Mouse (Mus musculus) hindbrain, embryonic 15.5 days (tissue): ENCODE results near the gene Cuzd1. TPM values are rescaled to one million over a fixed set of nuclear protein-coding genes. Genes with fewer than 3 reads are reported as not detected.

Experiments used
- ATAC-seq: fragments of 200-750 bp; cut with Nextera tagmentation; 2 replicates; pipeline ENCODE4 v1.8.0; 2017; ENCODE audit warnings: low read depth, moderate number of reproducible peaks, moderate TSS enrichment; ENCODE audit not compliant: low FRiP score
- H3K27ac ChIP-seq: fragments of 300-500 bp; sonication (generic); replicated peaks from 2 replicates; pipeline ENCODE4 v1.5.1; 2015; ENCODE audit warnings: mild to moderate bottlenecking, inconsistent platforms
- H3K27me3 ChIP-seq: fragments of 300-500 bp; sonication (generic); 2 replicates; pipeline ENCODE4 v1.6.1; 2015; ENCODE audit warnings: control low read depth, inconsistent platforms
- H3K36me3 ChIP-seq: fragments of 300-500 bp; sonication (generic); 2 replicates; pipeline ENCODE4 v1.6.1; 2015; ENCODE audit warnings: control low read depth, inconsistent platforms
- H3K4me1 ChIP-seq: fragments of 300-500 bp; sonication (generic); replicated peaks from 2 replicates; pipeline ENCODE4 v1.6.1; 2015; ENCODE audit warnings: control low read depth, inconsistent platforms
- H3K4me2 ChIP-seq: fragments of 300-500 bp; sonication (generic); 2 replicates; pipeline ENCODE4 v1.6.1; 2015; ENCODE audit warnings: moderate library complexity, mild to moderate bottlenecking, inconsistent platforms
- H3K4me3 ChIP-seq: fragments of 300-500 bp; sonication (generic); 2 replicates; pipeline ENCODE4 v1.5.1; 2015; ENCODE audit warnings: mild to moderate bottlenecking, inconsistent platforms
- H3K9ac ChIP-seq: fragments of 300-500 bp; sonication (generic); 2 replicates; pipeline ENCODE4 v1.6.1; 2015; ENCODE audit warnings: inconsistent platforms
- H3K9me3 ChIP-seq: fragments of 300-500 bp; sonication (generic); 2 replicates; pipeline ENCODE4 v1.6.1; 2016; ENCODE audit warnings: control low read depth, inconsistent platforms
- WGBS: fragments of 180-500 bp; shearing (Covaris S2); methylation state at CpG from one replicate; pipeline ENCODE4 v1.1.7; 2015; 5-methylcytosine and 5-hydroxymethylcytosine counted together
- polyA plus RNA-seq: library from polyadenylated mRNA; unstranded; fragments of >200 nt; fragmentation: Nextera tagmentation; extraction: Ambion mirVana; gene quantifications from 2 replicates; pipeline ENCODE4 v1.2.1, GENCODE M21; 2015

Gene Cuzd1
- polyA plus RNA-seq = not detected in 2 replicates

GRCm38 (mm10) chr7:131322192-131322591 is at the start of gene Cuzd1:
Cuzd1 (minus strand) TSS chr7:131322292.
- Histone ChIP-seq H3K4me2 (no peak within 1 kb of the TSS), H3K9ac (no peak within 1 kb of the TSS), H3K9me3 (no peaks in the 10 kb centered on the region), H3K4me1 (no peaks in the 10 kb centered on the region), H3K4me3 (no peak within 1 kb of the TSS), H3K27ac (no peak within 1 kb of the TSS), H3K27me3 (no peaks in the 10 kb centered on the region), H3K36me3 (no peaks in the 10 kb centered on the region)
- no peak for ATAC-seq
- WGBS = 84% methylated on average over 2 of the region's 2 CpGs

DNA sequence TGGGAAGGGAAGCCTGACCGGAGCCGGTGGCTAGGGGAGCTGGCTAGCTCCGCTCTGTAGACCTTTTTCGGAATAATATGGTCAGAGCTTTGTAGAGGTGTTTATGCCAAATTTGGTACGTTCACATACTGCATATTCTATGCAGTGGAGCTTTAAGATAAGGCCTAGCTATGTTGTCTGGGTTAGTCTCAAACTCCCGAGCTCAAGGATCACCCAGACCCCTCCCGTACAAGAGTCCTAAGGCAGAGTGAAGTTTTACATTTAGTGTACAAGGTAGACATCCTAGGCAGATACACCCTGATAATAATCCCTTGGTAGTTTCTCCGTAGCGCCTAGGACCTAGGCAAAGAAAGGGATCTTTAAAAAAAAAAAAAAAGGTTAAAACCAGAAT is 49.4 kb upstream of the Cuzd1 start:
- peak overlapping the region; percentile 89 for H3K4me3 ChIP-seq
- H3K9me3 ChIP-seq = no peaks in the 10 kb centered on the region
- no peaks in the 10 kb centered on the region for H3K27me3 ChIP-seq
- no peak; the same call in 1 of the 2 replicates for ATAC-seq
- peak overlapping the region; percentile 93 for H3K27ac ChIP-seq
- 8% methylated on average over 9 of the region's 9 CpGs for WGBS
- no peaks in the 10 kb centered on the region for H3K36me3 ChIP-seq
- peaks cover 9% of the 10 kb centered on the region for H3K4me1 ChIP-seq
- peak overlapping the region; percentile 96 for H3K9ac ChIP-seq
- H3K4me2 ChIP-seq = peak overlapping the region; percentile 83

- Histone ChIP-seq H3K27ac (peak within 1 kb of the TSS; percentile 93), H3K4me2 (peak within 1 kb of the TSS; percentile 83), H3K9ac (peak within 1 kb of the TSS; percentile 96), H3K9me3 (no peaks in the 10 kb centered on the region), H3K4me1 (peaks cover 9% of the 10 kb centered on the region), H3K36me3 (no peaks in the 10 kb centered on the region), H3K4me3 (peak within 1 kb of the TSS; percentile 89), H3K27me3 (no peaks in the 10 kb centered on the region)
- ATAC-seq = peak; percentile 96
- 5% methylated on average over 47 of the region's 47 CpGs for WGBS
Measured at GRCm38 (mm10) chr7:131370648-131371469, 48.8 kb upstream of the Cuzd1 start, which contains the start of gene Pstk. Pstk (plus strand) TSS chr7:131371141.

DNA sequence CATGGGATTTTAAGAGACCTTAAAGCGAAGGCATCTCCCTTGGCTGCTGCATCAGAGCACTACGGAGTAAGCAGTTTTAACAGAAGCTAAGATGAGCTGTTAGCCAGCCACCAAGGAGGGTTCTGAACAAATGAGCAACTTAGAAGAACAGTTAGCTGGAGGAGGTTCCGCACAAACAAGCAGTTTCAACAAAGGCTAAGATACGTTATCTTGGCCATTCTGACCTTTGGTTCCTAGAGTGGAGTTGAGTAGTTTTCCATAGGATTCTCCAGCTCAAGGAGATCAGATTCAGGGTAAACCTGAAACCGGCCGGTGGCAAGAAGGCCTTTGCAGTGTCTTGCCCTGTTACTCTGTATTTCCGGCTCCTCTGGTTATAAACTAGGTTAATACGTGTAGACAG is 42.0 kb upstream of the Cuzd1 start:
- Histone ChIP-seq H3K9ac (no peak overlapping the region), H3K4me1 (peaks cover 17% of the 10 kb centered on the region), H3K9me3 (no peaks in the 10 kb centered on the region), H3K27me3 (no peaks in the 10 kb centered on the region), H3K27ac (no peak overlapping the region), H3K36me3 (0 out of 2 replicates have a peak, but pooled peaks cover 2% of the 10 kb centered on the region), H3K4me2 (no peak overlapping the region), H3K4me3 (no peak overlapping the region)
- WGBS = 97% methylated on average over 8 of the region's 8 CpGs
- no peak for ATAC-seq

DNA sequence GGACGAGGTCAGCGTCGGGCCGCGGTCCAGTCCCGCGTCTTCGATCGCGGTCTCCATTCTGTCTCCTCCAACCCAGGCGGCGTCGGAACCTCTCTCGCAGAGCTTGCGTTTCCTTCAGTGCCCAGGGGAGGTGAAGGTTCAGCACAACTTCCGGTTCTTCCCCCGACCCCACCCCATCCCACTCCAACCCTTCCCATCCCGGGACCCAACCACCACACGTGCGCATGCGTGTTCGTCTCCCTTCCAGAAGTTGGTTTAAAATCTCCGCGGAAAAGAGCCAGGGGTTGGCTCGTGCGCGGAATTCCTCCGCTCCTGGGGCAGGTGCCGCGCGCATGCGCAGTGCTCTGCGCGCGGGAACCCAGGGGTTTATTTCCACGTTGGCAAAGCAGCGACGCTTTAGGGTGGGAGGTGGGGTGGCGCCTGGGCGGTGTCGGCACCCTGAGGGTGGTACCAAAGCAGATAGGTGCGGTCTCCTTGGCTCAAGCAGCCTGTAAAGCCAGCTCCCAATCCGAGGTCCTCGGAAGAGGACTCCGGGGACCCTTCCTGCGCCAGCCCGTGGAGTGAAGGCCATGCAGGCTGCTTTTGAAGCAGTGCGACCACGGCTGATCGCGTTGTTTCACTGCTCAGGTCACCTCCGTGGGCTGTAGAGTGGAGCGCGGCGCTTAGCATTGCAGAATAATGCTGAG is 40.7 kb upstream of the Cuzd1 start, which contains the start of gene 2310057M21Rik:
Gene 2310057M21Rik, minus strand, starts transcription at position 145 of the 686 bp plus-strand sequence.
- H3K36me3 ChIP-seq = peaks cover 12% of the 10 kb centered on the region
- H3K4me3 ChIP-seq = peak within 1 kb of the TSS; percentile 90
- H3K27ac ChIP-seq = peak within 1 kb of the TSS; percentile 87
- peak; percentile 98 for ATAC-seq
- under 1% methylated on average over 55 of the region's 55 CpGs for WGBS
- H3K4me1 ChIP-seq = peaks cover 17% of the 10 kb centered on the region
- H3K27me3 ChIP-seq = no peaks in the 10 kb centered on the region
- H3K4me2 ChIP-seq = peak within 1 kb of the TSS; percentile 88
- peak within 1 kb of the TSS; percentile 88 for H3K9ac ChIP-seq
- no peaks in the 10 kb centered on the region for H3K9me3 ChIP-seq

DNA sequence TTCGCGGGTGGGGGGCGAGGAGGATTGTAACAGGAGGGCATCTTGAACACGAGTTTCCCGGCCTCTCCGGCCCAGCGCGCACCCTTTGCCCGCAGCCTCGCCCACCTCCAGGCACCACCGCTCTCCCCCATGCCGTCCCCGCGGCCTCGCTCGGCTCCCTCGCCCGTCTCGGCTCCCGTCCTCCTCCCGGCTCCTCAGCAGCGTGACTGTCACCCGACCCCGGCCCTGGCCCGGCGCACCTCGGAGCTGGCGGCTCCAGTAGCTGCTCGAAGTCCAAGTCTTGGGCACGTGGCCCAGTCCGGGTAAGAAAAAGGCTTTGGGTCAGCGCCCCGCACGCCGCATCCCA is 40.1 kb upstream of the Cuzd1 start:
- WGBS = under 1% methylated on average over 35 of the region's 35 CpGs
- peak; percentile 82 for ATAC-seq
- Histone ChIP-seq H3K27me3 (no peaks in the 10 kb centered on the region), H3K27ac (peak overlapping the region; percentile 87), H3K4me1 (peaks cover 17% of the 10 kb centered on the region), H3K4me2 (peak overlapping the region; percentile 88), H3K9me3 (no peaks in the 10 kb centered on the region), H3K4me3 (peak overlapping the region; percentile 90), H3K9ac (peak overlapping the region; percentile 88), H3K36me3 (peaks cover 15% of the 10 kb centered on the region)

DNA sequence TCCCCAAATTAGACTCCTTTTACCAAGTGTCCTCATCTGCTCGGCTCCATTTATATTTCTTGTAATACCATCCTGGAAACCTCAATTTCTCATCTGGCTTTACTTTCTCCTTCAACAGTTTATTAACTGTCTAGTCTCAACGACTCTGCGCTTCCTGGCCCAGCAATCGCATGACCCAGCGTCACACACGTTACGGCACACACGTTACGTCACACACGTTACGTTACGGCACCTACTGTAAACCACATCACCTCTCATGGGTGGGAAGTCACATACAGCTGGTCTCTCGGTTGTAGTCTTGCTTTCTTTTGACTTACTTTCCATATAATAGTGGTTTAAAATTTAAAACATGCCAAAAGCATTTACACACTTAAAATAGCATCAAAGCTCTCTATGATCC is 34.0 kb upstream of the Cuzd1 start:
- H3K27me3 ChIP-seq = no peaks in the 10 kb centered on the region
- WGBS = 98% methylated on average over 13 of the region's 13 CpGs
- H3K9me3 ChIP-seq = no peaks in the 10 kb centered on the region
- H3K9ac ChIP-seq = no peak overlapping the region
- peaks cover 3% of the 10 kb centered on the region for H3K4me1 ChIP-seq
- no peak overlapping the region for H3K27ac ChIP-seq
- peaks cover 45% of the 10 kb centered on the region for H3K36me3 ChIP-seq
- no peak overlapping the region for H3K4me3 ChIP-seq
- no peak overlapping the region for H3K4me2 ChIP-seq
- ATAC-seq = no peak

DNA sequence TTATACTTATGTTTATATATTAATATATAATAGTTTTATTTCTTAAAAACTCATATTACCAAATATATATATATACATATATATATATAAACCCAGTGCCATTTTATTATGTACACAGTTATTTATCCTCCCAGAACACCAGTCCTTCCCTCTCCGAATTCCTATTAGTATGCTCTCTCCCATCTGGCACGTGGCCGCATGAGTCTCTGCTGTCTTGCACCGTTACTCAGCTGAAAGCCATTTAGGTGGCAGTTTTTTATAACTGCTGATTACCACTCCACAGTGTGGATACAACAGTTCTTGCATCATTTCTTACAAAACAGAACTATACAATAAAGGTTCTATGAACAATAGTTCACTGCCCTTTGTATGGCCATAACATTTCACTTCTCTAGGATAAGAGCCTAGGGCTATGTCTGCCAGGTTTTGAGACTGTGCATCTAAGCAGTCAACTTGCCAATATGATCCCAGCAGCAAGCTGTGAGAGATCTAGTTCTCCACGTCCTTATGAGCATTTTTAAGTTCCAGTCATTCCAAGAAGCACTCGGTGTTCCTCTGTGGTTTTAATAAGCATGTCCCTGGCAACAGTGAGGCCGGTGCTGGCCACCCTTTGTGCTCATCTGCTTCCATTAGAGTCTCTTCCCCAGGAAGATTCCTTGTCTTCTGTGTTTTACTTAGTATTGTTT is 23.9 kb upstream of the Cuzd1 start:
- 54% methylated on average over 7 of the region's 7 CpGs for WGBS
- Histone ChIP-seq H3K4me3 (no peak overlapping the region), H3K36me3 (peaks cover 44% of the 10 kb centered on the region), H3K27ac (no peak overlapping the region), H3K27me3 (no peaks in the 10 kb centered on the region), H3K4me1 (no peaks in the 10 kb centered on the region), H3K9ac (no peak overlapping the region), H3K9me3 (no peaks in the 10 kb centered on the region), H3K4me2 (no peak overlapping the region)
- no peak for ATAC-seq

DNA sequence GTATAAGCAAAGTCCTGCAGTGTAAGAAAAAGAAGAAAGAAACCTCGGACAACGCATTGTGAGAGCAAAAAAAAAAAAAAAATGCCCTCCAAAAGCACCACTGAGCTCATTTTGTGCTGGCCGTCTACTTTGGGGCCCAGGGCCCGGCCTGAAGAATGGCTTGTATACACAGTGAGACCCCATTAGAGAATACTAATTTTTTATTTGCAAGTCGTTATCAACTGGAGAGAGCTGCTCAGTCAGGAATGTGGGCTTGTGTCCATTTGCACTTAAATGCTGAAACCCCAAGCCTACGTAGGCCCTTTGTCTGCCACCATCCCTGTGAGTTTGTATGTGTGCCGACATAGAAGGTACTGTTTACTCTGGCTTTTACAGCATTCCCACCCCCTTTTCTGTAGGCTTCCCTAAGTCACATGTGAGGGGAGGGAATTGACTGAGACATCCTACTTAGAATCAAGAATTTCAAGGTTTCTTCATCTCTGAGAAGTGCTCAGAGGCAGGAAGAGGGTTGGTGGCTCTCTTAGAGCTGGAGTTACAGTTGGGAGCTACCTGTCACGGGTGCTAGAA is 15.5 kb upstream of the Cuzd1 start:
- WGBS = 38% methylated on average over 8 of the region's 8 CpGs

GRCm38 (mm10) chr7:131333564-131333963 is 11.5 kb upstream of the Cuzd1 start, which contains the start of gene Fam24a:
Fam24a (plus strand) TSS chr7:131333864.
- no peaks in the 10 kb centered on the region for H3K27me3 ChIP-seq
- no peak for ATAC-seq
- no peak within 1 kb of the TSS for H3K9ac ChIP-seq
- H3K36me3 ChIP-seq = no peaks in the 10 kb centered on the region
- no peak within 1 kb of the TSS for H3K4me2 ChIP-seq
- no peak within 1 kb of the TSS for H3K4me3 ChIP-seq
- H3K9me3 ChIP-seq = no peaks in the 10 kb centered on the region
- WGBS = 57% methylated on average over 1 of the region's 1 CpGs
- no peaks in the 10 kb centered on the region for H3K4me1 ChIP-seq
- no peak within 1 kb of the TSS for H3K27ac ChIP-seq

More for the DNA sequence above, 15.5 kb upstream of the Cuzd1 start:
- H3K27ac ChIP-seq = no peak overlapping the region
- H3K4me3 ChIP-seq = no peak overlapping the region
- no peaks in the 10 kb centered on the region for H3K9me3 ChIP-seq
- H3K9ac ChIP-seq = no peak overlapping the region
- no peaks in the 10 kb centered on the region for H3K27me3 ChIP-seq
- no peak overlapping the region for H3K4me2 ChIP-seq
- H3K36me3 ChIP-seq = peaks cover 19% of the 10 kb centered on the region
- H3K4me1 ChIP-seq = no peaks in the 10 kb centered on the region
- no peak for ATAC-seq

DNA sequence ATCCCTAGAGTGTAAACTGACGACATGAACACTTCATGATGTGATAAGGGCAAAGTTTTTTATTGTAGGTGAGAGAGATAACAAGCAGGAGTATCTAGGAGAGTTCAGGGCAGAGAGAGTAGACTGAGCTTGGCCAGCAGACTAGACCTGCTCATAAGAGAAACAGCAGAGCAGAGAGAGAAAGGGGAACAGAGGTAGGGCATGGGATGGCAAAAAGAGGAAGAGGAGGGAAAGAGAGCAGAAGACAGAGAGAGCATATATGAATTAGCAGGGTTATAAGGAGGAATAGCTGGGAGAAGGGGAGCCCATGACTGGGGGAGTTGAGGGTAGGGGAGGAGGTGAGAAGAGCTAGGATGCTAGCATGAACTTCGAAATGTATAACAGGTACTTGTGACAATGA is 9.6 kb upstream of the Cuzd1 start:
- no peaks in the 10 kb centered on the region for H3K9me3 ChIP-seq
- no peak overlapping the region for H3K27ac ChIP-seq
- no peak overlapping the region for H3K4me2 ChIP-seq
- no peak overlapping the region for H3K4me3 ChIP-seq
- no peaks in the 10 kb centered on the region for H3K36me3 ChIP-seq
- no peaks in the 10 kb centered on the region for H3K4me1 ChIP-seq
- H3K9ac ChIP-seq = no peak overlapping the region
- no peak for ATAC-seq
- WGBS = 85% methylated on average over 2 of the region's 2 CpGs
- H3K27me3 ChIP-seq = no peaks in the 10 kb centered on the region
